Mouse (Mus musculus) thymus, postnatal 14 days (tissue): Measurements from ENCODE around the gene Ninl.

Source experiments
- DNase-seq: peaks from one replicate; pipeline ENCODE4 v3.0.0; 2021

Ninl gene

DNA sequence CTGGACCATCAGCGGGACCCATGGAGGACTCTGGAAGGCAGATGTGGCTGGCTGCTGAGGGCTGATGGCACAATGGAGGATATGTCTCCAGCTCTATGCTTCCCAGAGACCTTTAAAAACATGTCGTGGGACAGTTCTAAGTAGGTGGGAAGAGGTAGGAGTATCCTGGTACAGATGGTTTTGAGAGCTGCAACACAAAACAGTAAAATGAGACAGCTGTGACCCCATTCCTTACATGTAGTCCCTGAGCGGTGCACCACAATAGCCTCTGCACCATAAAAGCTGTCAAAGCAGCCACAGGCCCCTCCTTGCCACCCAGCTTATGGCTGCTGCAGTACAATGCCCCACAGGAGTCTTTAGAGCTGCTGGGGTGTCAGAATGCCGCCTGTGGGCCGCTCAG is 41.6 kb downstream of the Ninl start:
- DNase-seq, result no peak

DNA sequence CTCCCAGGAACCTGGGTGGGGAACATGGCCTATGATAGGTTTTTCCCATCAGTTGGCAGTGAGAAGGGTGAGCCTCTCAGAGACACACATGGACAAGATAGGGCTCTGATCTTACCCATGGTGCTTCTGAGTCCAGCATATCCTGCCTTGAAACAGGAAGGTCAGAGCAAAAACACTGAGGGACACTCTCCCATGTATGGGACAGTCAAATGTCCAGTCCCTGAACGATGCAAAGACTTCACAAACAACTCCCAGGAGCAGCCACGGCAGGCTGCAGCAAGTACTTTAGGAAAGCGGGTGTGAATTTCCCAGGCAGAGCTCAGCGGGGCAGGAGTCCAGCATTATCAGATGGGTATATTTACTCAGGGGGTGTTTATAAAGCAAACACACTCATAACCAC is 43.9 kb downstream of the Ninl start:
- DNase-seq, result no peak

DNA sequence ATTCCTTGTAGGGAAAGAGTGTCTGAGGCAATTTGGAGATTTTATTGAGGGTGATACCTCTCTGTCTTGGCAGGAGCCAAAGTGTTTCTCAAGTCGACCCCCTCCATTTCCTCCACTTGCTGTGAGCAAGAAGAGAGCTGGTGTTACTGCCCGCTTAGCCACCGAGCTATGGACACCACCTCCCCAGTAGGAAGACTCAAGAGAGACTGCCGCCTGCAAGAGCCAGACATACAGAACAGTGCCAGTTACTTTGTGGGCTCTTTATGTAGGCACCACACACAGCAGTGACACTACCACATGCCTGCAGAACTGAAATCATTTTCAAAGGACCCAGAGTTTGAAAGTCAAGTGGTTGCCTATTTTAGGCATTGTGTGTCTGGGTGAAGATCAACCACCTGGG is 48.1 kb downstream of the Ninl start:
- DNase-seq, result no peak

DNA sequence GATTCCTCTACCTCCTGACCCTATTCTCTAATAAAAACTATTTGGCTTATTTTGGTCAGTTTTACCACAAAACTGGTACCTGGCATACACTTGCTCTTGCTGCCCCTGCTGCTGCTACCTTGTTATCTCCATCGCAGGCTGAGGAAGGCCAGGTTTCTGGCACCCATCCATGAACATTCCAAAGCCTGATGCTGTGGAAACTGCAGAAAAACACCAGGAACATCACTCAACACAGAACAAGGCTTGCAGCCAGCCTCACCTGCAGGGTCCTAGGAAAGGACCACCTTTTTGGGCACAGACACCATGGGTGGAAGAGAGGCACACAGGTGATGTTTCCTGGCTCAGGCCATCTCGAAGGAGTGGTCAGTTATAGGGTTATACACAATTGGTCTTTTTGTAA is 48.7 kb downstream of the Ninl start:
- DNase-seq, result no peak

DNA sequence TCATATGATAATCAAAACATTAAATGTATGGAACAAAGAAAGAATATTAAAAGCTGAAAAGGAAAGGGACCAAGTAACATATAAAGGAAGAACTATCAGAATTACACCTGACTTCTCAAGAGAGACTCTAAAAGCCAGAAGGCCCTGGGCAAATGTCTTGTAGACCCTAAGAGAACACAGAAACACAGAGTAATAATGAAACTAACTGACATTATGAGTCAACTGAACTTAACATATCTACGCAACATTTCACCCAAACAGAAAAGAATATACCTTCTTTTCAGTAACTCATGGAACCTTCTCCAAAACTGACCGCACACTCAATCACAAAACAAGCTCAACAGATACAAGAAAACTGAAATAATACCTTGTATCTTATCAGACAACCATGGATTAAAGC is 53.8 kb downstream of the Ninl start:
- no peak for DNase-seq

DNA sequence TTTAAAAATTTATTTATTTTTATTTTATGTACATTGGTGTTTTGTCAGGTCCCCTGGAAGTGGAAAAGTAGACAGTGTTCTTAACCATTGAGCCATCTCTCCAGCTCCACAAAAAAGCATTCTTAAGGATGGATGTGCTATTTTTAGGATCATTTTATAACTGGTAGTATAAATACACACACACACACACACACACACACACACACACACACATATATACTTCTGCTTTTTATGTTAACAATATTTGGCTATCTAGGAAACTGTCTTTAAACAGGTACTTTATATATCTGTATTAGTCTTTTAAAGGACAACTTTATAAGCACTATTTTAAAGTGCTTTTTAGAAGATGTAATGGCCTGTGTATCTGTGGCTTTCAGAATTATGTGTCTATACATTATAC is 57.1 kb downstream of the Ninl start:
- no peak for DNase-seq

DNA sequence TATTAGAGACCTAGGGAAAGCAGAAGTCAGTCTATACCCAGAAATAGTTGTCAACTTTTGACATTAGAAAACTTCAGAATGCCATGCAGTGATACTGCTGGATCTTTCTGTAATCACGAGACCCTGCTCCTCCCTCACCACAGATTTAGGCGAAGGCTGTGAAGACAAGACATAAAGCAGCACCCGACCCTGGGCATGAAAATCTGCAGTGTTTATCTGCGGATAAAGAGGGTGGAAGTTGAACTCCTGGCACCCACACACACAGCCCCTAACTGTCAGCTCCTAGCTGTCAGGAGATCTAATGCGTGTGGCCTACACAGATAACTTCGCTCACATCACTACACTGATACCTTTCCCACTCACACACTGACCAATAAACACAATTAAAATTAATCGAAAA is 57.7 kb downstream of the Ninl start:
- DNase-seq, result no peak

DNA sequence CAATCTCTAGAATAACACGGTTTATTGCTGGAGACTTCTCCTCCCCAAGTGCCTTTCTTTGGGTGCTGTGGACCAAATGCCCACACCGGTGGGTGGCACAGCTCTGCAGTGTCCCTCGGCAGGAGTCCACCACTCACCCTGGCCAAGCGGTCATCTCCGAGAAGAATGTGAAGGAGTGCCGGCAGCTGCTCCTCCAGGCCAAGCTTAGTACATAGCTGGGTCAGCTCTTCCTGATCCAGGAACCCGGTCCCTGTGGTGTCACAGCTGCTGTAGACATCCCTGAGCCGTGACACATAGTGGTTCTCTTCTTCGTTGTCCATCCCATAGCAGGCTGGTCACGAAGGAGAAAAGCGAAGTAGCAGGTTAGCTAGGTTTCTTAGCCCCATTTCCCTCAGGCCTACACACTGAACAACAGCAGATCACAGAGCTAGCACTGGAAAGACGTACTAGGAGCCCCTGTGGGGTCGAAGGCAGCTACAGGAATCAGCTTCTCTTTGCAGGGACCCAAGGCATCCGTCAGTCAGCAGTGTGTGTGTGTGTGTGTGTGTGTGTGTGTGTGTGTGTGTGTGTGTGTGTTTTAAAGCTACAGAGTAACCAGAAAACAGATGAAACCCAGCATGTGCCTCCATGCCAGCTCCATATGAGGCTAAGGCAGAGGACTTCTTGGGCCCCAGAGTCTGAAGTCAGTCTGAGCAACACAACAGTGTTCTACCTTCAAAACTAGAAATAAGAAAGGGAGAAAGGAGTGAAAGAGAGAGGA is 59.1 kb downstream of the Ninl start:
- DNase-seq, result no peak

DNA sequence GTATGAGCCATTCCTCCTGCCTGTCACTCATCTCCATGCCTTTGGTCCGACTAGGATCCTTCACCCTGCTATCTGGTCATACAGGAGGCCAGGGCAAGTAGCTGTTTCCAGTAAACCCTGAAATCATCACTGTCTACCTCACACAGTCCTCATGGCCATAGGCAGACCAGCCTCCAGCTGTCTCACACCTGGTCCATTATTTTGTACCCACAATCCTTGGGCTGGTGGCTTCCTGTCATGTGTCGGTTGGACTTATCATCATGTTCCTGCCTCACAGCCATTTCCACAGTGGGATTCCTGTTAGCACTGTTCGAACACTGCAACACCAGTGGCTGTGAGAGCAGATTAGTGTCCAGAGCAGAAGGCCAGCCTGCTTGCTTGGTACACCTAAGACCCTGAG is 60.4 kb downstream of the Ninl start:
- DNase-seq, result no peak

DNA sequence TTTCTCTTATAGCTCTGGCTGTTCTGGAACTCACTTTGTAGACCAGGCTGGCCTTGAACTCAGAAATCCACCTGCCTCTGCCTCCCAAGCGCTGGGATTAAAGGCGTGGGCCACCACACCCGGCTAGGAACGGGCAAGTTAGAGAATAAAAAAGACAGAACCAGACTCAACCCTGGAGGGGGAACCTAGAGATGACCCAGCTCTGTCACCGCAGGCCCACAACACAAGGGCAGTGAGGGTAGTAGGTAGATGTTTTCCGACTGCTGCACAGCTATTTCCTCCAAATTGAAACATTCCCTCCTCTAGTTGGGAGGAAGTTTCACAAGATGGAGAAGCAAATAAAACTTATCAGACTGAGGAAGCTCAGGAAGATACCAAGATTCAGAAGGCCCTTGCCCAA is 61.5 kb downstream of the Ninl start:
- DNase-seq, result no peak

DNA sequence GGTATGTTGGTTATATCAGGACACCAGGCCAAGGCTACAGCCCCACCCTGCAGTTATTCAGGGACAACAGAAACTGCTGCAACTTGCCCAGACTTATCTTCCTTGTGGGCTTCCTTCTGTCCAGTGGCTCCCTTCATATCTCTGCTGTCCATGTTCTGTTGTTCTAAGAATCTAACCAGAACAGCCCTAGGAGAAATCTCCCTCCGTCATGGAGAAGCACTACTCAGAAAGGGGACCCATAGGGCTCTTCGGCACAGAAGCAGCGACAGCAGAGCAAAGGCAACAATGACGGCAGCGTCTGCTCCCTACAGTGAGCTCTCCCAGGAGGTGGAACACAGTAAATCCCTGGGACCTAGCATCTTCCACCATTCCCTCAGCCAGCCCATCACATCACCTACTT is 62.3 kb downstream of the Ninl start:
- DNase-seq, result no peak

DNA sequence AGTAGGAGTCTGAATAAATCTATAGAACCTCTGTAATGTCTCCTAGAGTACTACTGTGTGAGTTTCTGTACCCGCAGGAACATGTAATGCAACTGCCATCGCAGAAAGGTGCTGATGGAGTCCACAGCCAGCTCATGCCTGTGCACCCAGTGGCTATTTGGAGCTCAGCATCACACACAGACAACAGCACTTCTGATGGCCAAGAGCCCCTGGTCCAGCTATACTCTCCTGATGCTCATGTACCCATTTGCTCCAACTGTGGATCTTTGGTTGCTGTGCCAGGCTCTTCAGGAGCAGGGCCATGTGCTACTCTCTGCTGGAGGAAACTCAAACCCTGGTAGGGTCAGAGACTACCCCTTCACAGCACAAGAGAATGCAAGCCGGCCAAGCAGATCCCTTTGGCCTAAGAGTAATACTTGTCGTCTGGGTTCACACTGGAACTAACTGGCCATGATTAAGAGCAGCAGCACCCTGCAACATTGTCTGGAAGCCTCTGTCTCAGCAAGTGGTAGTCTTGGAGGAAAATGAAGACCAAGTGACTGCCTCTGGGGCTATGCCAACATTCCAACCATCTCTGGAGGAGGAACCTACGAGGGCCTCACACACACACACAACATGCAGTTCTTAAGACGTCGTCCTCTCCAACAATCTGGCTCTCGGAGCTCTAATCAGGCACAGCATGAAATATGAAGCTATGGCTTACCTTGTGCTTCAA is 65.6 kb downstream of the Ninl start:
- DNase-seq, result no peak

DNA sequence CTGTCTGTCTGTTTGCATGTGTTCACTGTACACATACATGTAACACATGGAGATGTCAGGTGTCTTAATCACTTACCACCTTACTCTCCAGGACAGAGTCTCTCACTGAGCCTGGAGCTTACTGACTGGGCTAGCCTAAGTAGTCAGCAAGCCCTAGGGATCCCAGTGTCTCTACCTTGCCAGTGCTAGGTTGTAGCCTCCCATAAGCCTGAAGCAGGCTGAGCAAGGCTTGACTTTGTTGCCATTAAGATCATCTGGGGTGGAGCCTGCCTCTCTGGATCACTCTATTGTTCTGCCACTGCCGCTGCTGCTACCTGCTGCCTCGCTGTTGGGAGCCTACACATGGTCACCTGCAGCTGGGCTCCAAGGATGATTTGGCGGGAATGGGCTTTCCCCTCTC is 66.5 kb downstream of the Ninl start:
- no peak for DNase-seq

DNA sequence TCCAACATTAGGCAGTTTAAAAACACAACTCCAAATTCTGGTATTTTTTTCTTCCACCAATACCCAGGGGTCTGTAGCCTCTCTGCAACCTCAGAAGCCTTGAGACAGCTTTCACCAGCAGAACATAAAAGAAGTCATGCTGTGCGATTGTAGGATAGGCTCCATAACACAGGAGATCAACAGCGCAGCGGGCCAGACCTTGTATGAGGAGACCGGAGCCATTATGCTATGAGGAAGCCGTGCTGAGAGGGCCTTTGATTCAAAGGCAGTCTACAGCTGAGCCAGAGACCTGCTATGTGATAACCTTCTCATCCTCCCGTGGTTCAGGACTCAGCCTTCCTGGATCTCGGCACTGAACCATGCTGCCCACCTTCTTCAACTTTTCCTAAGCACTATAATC is 67.3 kb downstream of the Ninl start:
- no peak for DNase-seq

DNA sequence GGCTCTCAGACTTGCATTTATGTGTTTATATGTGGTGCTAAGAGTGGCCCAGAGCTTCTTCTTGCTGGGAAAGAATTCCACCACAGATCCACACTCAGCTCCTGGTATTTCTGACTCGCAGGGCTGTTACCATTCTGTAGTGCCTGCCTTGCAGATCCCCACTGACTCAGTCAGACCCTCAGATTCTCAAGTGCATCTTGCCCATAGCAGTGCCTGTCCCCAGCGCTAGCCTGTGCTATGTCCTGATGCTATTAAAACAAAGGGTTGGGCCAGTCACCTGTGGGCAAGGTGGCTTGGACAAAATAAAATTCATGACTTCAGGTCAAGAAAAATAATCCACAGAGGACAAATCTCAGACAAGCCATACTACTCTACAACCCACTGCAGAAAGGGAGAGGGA is 70.0 kb downstream of the Ninl start:
- DNase-seq, result no peak

DNA sequence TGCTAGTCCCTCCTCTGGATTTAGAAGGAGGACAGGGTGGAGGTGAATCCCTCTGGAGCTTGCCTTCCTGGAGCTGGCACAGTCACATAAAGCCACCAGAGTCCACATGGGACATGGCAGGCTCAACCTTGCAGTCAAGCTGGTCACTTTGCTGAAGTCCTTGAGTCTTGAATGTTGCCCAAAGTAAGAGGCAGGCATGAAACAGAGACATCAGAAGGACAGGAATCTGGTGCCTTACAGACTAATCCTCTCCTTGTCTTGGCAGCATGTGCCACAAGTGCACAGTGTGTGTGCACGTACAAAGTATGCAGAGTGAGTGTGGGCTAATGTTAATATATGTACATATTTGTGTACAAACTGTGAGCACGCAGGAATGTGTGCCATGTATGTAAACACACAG is 71.7 kb downstream of the Ninl start:
- DNase-seq, result no peak

DNA sequence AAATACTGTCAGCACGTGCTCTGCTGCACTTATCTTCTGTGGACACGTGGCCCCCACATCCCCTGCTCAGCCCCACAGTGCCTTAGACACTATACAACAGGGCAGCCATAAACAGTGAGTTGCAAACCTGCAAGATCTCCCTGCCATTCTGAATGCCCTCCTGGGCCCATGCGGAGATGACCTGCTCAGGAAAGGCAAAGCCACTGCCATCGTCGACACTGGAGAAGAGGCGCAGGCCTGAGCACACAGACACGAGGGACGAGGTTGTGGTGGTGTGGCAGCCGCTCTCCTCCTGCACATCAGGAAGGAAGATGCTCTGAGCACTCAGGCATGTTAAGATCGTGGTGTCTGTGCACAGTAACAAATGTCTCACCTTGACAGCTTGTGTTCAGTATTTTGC is 73.2 kb downstream of the Ninl start:
- no peak for DNase-seq

DNA sequence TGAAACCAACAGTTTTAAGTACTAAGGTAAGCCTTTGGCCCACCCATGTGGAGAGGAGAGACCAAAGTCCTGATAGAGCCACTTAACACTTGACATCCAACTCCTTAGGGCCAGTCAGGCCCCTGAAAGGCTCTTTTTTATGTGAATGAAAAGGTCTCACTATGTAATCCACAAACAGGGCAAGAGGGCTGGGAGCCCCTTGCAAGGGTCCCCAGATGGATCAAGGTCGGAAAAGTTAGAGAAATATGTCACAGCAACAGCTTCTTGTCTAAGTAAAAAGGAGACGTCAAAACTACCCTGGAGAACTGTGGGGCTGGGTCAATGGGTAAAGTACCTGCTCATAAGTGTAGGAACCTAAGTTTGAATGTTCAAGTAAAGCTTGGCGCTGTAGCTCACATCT is 74.5 kb downstream of the Ninl start:
- DNase-seq, result no peak

DNA sequence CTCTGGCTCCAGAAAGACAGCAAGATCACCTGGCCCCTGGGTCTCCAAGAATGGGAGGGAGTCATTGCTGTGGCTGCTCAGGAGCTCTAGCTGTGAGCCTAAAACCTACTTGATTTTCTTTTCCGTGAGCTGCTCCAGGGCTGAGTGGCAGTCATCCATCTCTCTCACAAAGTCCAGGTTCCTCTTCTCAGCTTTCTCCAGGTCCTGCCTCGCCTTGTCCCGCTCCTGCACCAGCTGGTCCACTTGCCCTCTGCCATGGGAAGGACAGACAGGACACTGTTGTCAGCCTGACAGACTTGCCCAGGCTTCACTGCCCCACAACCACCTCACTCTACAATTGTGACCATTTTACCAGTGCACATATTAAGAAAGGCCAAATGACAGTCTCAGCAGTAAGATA is 75.9 kb downstream of the Ninl start:
- no peak for DNase-seq

DNA sequence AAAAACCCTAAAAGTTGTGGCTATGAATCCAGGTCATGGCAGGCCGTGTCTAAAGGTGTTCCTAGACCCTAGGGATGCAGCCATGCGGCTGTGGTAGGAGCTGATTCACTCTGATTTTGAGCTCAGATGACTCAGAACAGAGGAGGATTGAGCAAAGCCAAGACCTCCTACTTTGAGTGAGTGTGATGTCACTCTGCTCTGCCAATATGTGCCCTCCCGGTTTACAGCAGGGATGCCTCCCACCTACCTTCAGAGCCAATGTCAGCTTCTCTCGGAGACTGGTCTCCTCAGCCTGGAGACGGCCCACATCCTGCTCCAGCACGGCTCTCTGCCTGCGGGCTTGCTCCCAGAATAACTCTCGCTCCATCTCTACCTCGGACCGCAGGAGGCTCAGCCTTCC is 79.7 kb downstream of the Ninl start:
- no peak for DNase-seq

DNA sequence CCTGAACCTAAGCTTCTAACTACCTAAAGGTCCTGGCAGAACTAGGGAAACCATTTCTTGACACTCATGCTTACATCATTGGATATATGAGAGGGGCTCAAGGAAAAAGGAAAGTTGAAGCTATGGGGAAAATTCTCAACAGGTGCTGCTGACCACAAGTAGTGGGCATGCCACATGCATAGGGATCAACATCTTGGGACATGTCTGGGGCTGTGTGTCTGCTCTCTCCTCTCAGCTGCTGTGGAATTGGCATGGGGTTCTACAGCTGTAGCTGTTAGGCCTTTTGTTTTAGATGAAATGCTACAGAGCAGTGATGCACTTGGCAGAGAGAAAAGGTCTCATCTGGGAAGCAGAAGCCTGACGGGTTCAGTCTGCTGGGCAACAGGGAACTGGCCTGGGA is 83.3 kb downstream of the Ninl start:
- no peak for DNase-seq

DNA sequence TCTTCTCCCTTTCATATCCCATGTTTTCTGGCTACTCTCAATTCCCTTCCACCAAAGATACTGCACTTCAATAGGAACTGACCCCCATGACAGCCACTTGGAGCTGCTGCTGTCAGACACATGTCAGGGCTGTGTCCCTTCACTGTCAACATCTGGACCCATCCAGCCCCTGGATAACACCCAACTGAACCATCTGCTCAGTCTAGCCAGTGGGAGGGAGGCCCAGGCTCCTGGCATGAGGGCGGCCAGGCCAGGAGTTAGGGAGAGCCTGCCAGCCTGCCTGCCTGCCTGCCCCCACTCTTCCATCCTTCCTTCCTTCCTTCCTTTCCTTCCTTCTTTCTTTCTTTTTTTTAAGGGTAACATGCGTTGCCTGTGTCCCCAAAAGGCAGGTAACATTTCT is 88.0 kb downstream of the Ninl start:
- DNase-seq, result no peak

DNA sequence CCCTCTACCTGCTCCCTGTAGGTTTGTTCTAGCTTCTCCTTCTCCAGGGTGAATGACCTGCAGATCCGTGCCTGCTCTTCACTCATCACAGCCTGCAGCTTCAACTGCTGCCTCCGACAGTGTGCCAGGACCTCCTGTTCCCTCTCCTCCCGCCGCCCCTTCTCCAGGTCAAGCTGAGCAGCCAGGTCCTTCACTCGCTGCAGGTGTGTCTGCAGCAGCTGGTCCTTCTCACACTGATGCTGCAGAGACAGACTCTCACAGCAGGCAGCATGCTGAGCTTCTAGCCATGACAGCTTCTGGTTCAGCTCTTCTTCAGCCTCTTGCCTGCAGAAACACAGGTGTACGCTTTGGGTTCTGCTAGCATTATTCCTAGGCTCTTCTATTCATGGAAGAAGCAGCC is 89.1 kb downstream of the Ninl start:
- DNase-seq, result no peak

DNA sequence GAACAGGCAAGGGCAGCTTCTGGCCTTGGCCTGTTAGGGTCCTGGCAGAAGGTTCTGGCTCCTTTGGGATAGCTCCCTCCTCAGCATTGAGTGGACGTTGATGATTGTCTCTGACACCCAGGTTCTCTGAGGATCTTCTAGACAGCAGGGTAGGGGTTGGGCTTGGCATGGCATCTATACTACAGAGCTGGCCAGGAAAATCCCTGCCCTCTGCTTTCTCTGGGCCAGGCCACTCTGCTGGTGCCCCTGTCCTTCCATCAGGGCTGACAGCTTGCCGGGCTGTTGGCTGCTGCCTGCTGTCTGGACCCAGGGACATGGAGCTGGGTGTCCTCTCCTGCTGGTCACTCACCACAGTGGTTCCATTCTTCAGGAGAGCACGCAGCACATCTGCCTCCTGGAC is 89.5 kb downstream of the Ninl start:
- no peak for DNase-seq

DNA sequence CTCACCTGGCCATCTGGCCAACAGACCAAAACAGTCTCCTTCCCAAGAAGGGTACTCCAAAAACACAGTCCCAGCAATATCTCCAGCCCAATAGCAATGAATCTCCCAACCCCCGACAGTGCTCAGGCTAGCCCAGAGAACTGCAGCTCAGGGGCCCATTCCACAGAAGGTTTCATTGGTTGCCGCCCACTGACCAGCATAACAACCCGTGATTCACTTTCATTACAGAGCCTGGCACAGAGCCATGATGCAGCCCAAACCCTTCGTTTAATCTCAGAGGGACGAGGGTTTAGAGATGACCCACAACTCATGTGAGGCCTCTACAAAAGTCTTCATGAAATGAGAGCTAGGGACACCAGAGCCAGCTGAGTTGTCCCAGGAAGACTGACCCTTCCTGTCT is 90.4 kb downstream of the Ninl start:
- no peak for DNase-seq
